Mouse (Mus musculus) B cell, adult 62 days (primary cell): ENCODE results near the gene Tex19.2. TPM values are rescaled to one million over a fixed set of nuclear protein-coding genes. Genes with fewer than 3 reads are reported as not detected.

Experiments used
- total RNA-seq: library from RNA; stranded (reverse); gene quantifications from 4 replicates; pipeline ENCODE4 v1.2.4, GENCODE M21; 2023

Tex19.2 gene
- total RNA-seq = not detected in 4 replicates

GRCm38 (mm10) chr11:121118577-121118976 lies at the start of gene Tex19.2:
Gene Tex19.2, minus strand, starts transcription at chr11:121118677.

GRCm38 (mm10) chr11:121159971-121160370 lies 41.5 kb upstream of the Tex19.2 start, which contains the start of gene Uts2r:
Gene Uts2r, plus strand, starts transcription at chr11:121160271.

GRCm38 (mm10) chr11:121145865-121146264 lies 27.4 kb upstream of the Tex19.2 start, which contains the start of gene Tex19.1:
Gene Tex19.1, plus strand, starts transcription at chr11:121146143.

GRCm38 (mm10) chr11:121081120-121081519 lies 37.4 kb downstream of the Tex19.2 start, which contains the start of gene Sectm1a:
Gene Sectm1a, minus strand, starts transcription at chr11:121081220.

Other genes with a start within 250 kb of the Tex19.2 start
- 0.54 to 1.0 TPM (median 0.88 TPM) in 4 replicates for gene Ccdc57, start 185.8 kb downstream of the Tex19.2 start, total RNA-seq
- 0.95 to 1.4 TPM (median 1.3 TPM) in 4 replicates for gene Slc16a3, start 170.2 kb downstream of the Tex19.2 start, total RNA-seq
- gene Csnk1d, start 127.3 kb downstream of the Tex19.2 start, total RNA-seq = 132 to 152 TPM (median 140 TPM) in 4 replicates
- 5.7 to 8.3 TPM (median 7.3 TPM) in 4 replicates for gene Cd7, start 79.3 kb downstream of the Tex19.2 start, total RNA-seq
- gene Sectm1b, start 55.1 kb downstream of the Tex19.2 start, total RNA-seq = not detected in 4 replicates
- not detected in 4 replicates for gene Sectm1a, start 37.5 kb downstream of the Tex19.2 start, total RNA-seq
- not detected in 4 replicates for gene Tex19.1, start 27.5 kb upstream of the Tex19.2 start, total RNA-seq
- not detected in 4 replicates for gene Uts2r, start 41.6 kb upstream of the Tex19.2 start, total RNA-seq
- gene Hexdc, start 85.8 kb upstream of the Tex19.2 start, total RNA-seq = 14.1 to 17.5 TPM (median 15.9 TPM) in 4 replicates
- gene Ogfod3, start 86.0 kb upstream of the Tex19.2 start, total RNA-seq = 8.8 to 11.3 TPM (median 9.1 TPM) in 4 replicates
- 95.7 to 109 TPM (median 107 TPM) in 4 replicates for gene Cybc1, start 110.6 kb upstream of the Tex19.2 start, total RNA-seq
- 39.7 to 49.5 TPM (median 45.0 TPM) in 4 replicates for gene Narf, start 118.6 kb upstream of the Tex19.2 start, total RNA-seq
- gene Foxk2, start 141.3 kb upstream of the Tex19.2 start, total RNA-seq = 37.7 to 47.8 TPM (median 40.8 TPM) in 4 replicates
- gene Wdr45b, start 235.8 kb upstream of the Tex19.2 start, total RNA-seq = 51.8 to 67.6 TPM (median 56.9 TPM) in 4 replicates